In the genomic region with DNA sequence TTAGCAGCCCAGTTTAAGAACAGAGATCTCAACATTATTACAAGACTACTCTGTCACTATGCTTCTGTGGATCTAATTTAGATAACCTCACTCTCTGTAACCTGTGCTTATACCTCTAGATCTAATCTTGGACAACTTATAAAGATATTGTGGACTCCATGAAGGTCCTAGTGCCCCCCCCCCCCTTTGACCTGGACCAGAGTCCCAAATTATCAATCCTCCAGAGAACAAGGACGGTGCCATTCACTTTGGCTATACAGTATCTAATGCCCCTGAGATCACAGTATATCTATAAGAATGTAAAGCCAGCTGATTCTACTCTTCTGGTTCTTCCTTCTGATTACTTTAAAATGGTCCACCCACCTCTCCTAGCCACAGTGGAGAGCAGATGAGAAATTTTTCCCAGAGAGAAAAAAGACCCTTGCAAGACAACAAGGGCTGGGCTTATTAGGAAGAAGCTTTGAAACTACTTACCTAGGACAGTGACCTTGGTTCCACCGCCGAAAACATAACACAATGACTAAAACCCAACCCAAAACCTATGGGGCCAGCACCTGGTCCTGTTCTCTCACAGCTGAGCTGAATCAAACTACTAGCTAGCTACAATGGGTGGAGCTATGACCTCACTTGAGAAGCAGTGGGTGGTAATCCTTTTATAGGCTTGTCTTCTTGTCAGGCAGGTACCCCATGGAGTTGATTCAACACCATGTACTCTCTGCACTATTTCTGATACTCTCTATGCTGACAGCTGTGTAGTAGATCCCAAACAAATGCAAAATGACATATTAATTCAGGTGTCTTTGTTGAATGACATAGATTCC, we compare ENCODE assay signal across 19 mouse cellular contexts.
DNase-seq lines count a peak whose midpoint lies in the region; ATAC-seq and TF ChIP-seq lines count a peak whose summit lies in the region.
"Had no signal": no experiment of that assay in that cellular context is flagged by ENCODE, and none has a peak within 500 bp of the region (broad histone marks: within the 10 kb centered on the region; RNA-seq: fewer than 3 reads in every experiment).

No protein-coding gene starts in this region.

- H3K4me3 ChIP-seq in midbrain, postnatal 0 days (ENCODE audit: low read depth, low read length), result no peak overlapping the region
- H3K4me3 ChIP-seq: embryonic facial prominence, embryonic 13.5 days; forebrain, embryonic 12.5 days; heart, embryonic 13.5 days; hindbrain, embryonic 15.5 days had no signal

- no peaks in the 10 kb centered on the region for H3K36me3 ChIP-seq in midbrain, postnatal 0 days (ENCODE audit: insufficient read depth, low read length)
- H3K36me3 ChIP-seq: embryonic facial prominence, embryonic 13.5 days; forebrain, embryonic 12.5 days; heart, embryonic 13.5 days; hindbrain, embryonic 15.5 days had no signal

- ATAC-seq in neutrophil, adult 5-6 weeks (ENCODE audit: extremely low read depth, insufficient number of reproducible peaks, low FRiP score, poor library complexity, severe bottlenecking), result peak; percentile 89
- no peak for ATAC-seq in midbrain, postnatal 0 days (ENCODE audit: low FRiP score)
- ATAC-seq: forebrain, embryonic 16.5 days had no signal

- H3K4me2 ChIP-seq in midbrain, postnatal 0 days (ENCODE audit: low read depth, low read length, poor library complexity, severe bottlenecking), result no peak overlapping the region
- H3K4me2 ChIP-seq: embryonic facial prominence, embryonic 13.5 days; forebrain, embryonic 12.5 days; heart, embryonic 13.5 days; hindbrain, embryonic 15.5 days had no signal

- no peaks in the 10 kb centered on the region for H3K9me3 ChIP-seq in midbrain, postnatal 0 days (ENCODE audit: low read length)
- H3K9me3 ChIP-seq: embryonic facial prominence, embryonic 13.5 days; forebrain, embryonic 12.5 days; heart, embryonic 13.5 days; hindbrain, embryonic 15.5 days had no signal

- H3K9ac ChIP-seq in midbrain, postnatal 0 days (replicated peaks; ENCODE audit: low read length, poor library complexity, severe bottlenecking), result no peak overlapping the region
- H3K9ac ChIP-seq: embryonic facial prominence, embryonic 13.5 days; forebrain, embryonic 12.5 days; heart, embryonic 13.5 days; hindbrain, embryonic 15.5 days had no signal

- TF ChIP-seq CTCF in midbrain, postnatal 0 days (IDR thresholded peaks at IDR 0.05), result no peak

- H3K27ac ChIP-seq in midbrain, postnatal 0 days (ENCODE audit: low read depth, low read length), result no peak overlapping the region
- H3K27ac ChIP-seq: embryonic facial prominence, embryonic 13.5 days; forebrain, embryonic 12.5 days; heart, embryonic 13.5 days; hindbrain, embryonic 15.5 days had no signal

- DNase-seq in lung, postnatal 25 days (ENCODE audit: low spot score), result peak; percentile 18
- no peak for DNase-seq in lung, postnatal 14 days
- DNase-seq in spleen, postnatal 36 days (ENCODE audit: low spot score in 2 of 2), result peak; percentile 78
- DNase-seq in spleen, postnatal 14 days (ENCODE audit: low spot score in 2 of 2), result no peak
- DNase-seq in midbrain, postnatal 0 days (ENCODE audit: low spot score), result no peak
- DNase-seq in gastrocnemius, adult 18-20 months (ENCODE audit: low spot score), result no peak
- DNase-seq: adrenal gland, adult 8-10 months; adrenal gland, postnatal 36 days; cerebellum, adult 11 months; cerebellum, adult 8-10 months; cerebellum, postnatal 36 days; gastrocnemius, postnatal 14 days; heart, postnatal 36 days had no signal

- no peaks in the 10 kb centered on the region for H3K27me3 ChIP-seq in midbrain, postnatal 0 days (ENCODE audit: insufficient read depth, low read length)
- H3K27me3 ChIP-seq: embryonic facial prominence, embryonic 13.5 days; forebrain, embryonic 12.5 days; heart, embryonic 13.5 days; hindbrain, embryonic 15.5 days had no signal

- no peaks in the 10 kb centered on the region for H3K4me1 ChIP-seq in midbrain, postnatal 0 days (ENCODE audit: insufficient read depth, low read length)
- H3K4me1 ChIP-seq: embryonic facial prominence, embryonic 13.5 days; forebrain, embryonic 12.5 days; heart, embryonic 13.5 days; hindbrain, embryonic 15.5 days had no signal

- 73% methylated on average over 3 of the region's 3 CpGs for WGBS in midbrain, postnatal 0 days

Comparison
In these comparisons a context has a peak if more than half of its experiments do, and no peak if none do; other contexts are left out.
1. DNase-seq: peak in lung, postnatal 25 days (single experiment) and spleen, postnatal 36 days (2 of 2); none in lung, postnatal 14 days (single experiment), spleen, postnatal 14 days (0 of 2), midbrain, postnatal 0 days (single experiment) and gastrocnemius, adult 18-20 months (single experiment).